Mouse (Mus musculus) layer of hippocampus, adult 9-11 months (tissue): ENCODE data around the gene Sapcd1.
"Not testable (repeated sequence)": the region's sequence is repeated elsewhere in the genome, so short reads cannot be mapped to it uniquely, and the experiment has no call there.

Source experiments
- DNase-seq: peaks from one replicate; pipeline ENCODE4 v3.0.0; 2022

The Sapcd1 gene

GRCm38 (mm10) chr17:35051156-35052086 lies 23.6 kb upstream of the Sapcd1 start:
- DNase-seq, result peak; percentile 77

DNA sequence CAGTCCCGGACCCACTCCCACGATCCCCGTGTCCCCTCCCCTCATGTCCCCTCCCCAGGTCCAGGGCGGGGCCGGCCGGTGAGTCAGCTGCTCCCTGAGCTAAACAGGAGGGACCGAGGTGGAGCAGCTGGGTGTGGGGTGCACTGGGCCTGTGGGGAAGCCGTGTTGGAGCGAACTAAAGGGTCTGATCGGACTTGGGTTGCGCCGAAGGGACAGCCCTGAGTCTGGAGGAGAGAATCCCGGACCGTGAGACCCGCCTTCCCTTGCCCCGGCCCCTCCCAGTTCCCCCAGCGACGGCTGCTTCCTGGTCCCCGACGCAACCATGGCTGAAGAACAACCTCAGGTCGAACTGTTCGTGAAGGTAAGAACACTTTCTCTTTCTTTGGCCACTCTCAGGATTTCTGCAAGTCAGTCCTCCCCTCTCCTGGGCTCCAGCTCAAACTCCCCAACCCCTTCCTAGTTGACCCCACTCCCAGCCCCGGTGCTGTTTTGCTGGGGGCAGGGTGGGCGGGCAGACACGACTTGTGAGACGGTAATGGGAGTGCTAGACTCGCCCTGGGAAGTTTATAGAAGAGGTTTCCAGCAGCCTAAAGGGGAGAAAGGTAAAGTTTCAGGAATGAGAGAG lies 22.4 kb upstream of the Sapcd1 start:
- peak; percentile 57 for DNase-seq

DNA sequence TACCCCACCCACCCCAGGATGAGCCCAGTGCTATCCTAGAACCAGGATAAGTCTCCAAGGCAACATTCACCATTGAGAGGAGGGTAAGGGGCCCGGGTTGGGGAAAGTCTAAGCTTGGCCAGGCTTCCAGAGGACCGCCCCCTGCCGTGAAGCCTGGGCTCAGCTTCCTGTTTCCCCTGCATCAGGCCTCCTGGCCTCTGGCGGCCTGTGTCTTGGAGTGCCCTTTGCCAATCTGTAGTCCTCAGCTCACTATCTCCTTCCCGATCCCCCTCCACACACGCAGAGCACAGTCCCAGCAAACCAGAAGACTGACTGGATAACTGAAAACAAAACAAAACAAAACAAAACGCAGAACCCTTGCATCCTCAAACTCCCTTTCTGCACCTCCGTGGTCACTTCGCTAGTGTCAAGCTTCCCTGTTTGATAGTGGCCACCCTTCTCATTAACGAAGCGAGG lies 21.8 kb upstream of the Sapcd1 start, which contains the start of gene Clic1:
Gene Clic1 (plus strand): TSS at position 406 of the 456 bp plus-strand sequence.
- DNase-seq, result no peak

DNA sequence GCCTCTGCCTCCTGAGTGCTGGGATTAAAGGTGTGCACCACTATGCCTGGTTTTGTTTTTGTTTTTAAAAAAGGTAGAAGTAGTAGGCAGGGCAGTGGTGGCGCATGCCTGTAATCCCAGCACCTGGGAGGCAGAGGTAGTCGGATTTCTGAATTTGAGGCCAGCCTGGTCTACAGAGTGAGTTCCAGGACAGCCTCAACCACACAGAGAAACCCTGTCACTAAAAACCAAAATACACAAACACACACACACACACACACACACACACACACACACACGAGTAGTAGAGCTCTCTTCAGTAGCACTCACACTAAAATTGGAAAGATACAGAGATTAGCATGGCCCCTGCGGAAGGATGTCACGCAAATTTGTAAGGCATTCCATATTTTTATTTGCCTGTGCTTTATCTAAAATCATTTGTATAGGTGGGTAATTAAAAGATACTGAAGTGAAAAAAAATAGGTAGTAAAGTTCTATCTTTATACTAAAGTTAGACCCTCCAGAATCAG lies 21.2 kb upstream of the Sapcd1 start:
- DNase-seq, result no peak

DNA sequence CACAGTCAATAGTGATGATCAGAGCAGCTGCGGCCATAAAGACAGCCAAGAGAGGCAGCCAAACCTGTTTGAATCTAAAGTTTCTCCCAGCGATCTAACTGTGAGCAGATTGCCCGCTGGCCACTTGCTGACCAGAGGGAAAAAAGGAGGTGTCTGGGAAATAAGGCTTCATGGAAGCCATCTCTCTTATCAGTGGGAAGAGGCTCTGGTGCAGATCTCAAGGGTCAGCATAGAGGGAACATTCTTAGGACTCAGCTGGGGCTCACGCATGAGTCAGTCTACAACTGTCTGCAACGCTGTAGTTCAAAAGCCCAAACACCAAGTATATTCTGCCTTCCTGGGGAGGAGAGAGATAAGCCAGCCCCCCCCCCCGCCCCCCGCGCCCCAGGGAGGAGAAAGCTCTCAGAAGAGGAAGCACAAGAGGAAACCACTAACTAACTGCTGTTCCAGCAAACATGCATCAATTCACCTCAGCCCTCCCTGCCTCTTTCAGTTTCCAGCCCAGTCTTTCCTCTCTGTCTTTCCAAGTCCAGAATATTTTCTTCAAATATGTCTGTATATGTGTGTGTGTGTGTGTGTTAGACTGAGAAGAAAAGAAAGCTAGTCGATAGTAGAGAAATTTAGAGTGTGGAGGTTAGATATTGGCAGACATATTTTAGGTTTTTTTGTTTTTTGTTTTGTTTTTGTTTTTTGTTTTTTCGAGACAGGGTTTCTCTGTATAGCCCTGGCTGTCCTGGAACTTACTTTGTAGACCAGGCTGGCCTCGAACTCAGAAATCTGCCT lies 20.5 kb upstream of the Sapcd1 start:
- DNase-seq, result no peak

- no peak for DNase-seq
Observed at GRCm38 (mm10) chr17:35047688-35048087, 19.9 kb upstream of the Sapcd1 start.

- peak; percentile 97 for DNase-seq
Observed at GRCm38 (mm10) chr17:35046681-35047455, 19.1 kb upstream of the Sapcd1 start, which contains the start of gene Msh5. TSS of gene Msh5 (minus strand) at chr17:35046745.

GRCm38 (mm10) chr17:35045807-35046680 lies 18.2 kb upstream of the Sapcd1 start:
- no peak for DNase-seq

DNA sequence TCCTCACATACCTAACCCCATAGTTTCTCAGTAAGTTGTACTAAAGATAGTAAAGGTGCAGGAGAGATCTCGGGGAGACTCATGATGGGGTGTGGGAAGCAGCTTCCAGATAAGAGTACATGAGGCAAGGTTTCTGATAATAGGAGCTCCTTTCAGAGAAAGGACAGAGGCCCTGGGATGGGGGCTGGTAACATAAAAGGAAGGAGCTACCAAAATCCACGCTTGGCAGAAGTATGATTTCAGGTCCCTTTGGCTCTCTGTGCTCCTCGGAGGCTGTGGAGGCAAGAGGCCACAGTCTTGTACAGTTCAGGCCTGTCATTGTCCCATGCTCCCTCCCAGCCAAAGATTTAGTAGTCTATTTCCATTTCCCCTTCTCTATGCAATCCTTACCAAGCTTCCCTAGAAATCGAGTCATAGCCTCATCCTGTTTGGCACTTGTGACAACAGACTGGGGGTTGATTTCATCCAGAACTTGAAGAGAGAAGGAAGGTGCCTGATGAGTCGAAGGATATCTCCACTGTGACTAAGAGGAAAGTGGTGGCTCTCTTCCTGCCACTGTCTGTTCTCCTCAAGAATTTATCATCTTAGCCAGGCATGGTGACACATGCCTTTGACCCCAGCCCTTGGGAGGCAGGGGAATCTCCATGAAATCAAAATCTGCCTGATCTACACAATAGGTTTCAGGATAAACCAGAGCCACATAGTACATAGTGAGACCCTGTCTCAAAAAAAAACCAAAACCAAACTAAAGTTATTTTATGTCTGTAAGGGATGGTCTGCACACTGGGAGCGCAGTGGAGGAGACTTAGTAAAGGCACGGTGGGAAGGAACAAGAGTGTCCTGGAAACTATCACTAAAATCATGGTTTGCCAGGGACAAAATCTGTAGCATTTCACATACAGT lies 17.3 kb upstream of the Sapcd1 start:
- DNase-seq, result no peak

DNA sequence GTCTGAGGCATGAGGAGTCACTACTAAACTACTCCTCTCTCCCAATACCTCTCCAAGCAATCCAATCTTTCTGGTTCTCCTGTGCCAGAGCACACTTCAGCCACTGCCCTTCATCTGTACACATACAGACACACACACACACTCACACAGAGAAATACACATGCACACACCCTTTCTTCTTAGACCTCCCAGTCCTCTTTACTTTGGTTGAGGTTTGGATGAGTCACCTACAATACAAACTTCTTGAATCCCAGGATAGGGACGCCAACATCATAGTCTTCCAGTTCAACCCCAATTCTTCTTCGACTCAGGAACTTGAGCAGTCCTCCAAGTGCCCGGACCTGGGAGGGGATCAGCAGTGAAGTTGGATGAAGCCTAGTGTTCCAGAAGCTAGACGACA lies 16.0 kb upstream of the Sapcd1 start:
- DNase-seq, result no peak

- peak; percentile 71 for DNase-seq
Observed at GRCm38 (mm10) chr17:35039121-35039873, 11.5 kb upstream of the Sapcd1 start.

DNA sequence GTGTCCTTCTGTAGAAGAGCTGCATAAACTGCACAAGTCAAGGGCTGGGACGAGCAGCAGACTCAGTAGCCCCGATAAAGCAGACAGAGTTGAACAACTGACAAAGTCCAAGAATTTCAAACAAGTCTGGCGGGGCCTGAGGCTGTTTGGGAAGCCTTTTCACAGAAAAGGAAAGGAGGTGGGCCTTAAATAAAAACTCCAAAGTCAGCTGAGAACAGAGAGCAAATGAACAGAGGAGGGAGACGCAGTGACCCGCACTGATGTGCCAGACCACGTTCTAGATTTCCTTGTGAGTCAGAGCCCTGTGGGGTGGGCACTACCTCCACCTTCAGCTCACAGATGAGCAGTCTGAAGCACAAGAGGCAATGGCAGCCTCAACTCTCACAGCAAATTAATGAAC lies 7.1 kb upstream of the Sapcd1 start:
- no peak for DNase-seq

GRCm38 (mm10) chr17:35033703-35034102 lies 5.9 kb upstream of the Sapcd1 start:
- not testable (repeated sequence) for DNase-seq

- DNase-seq, result no peak
Observed at GRCm38 (mm10) chr17:35032323-35032870, 4.6 kb upstream of the Sapcd1 start.

DNA sequence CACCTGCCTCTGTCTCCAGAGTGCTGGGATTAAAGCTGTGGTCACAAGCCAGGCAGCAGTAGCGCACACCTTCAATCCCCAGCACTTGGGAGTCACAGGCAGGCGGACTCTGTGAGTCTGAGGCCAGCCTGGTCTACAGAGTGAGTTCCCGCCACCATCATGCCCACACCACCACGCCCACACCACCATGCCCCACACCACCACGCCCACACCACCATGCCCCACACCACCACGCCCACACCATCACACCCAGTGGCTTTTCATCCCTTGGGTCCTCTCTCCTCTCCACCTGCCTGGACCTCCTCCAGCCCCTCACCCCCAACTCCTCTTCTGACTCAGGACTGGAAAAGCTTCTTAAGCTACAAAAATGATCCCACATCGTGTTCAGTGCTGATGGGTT lies 4.1 kb upstream of the Sapcd1 start:
- no peak for DNase-seq

- no peak for DNase-seq
Observed at GRCm38 (mm10) chr17:35031272-35031671, 3.5 kb upstream of the Sapcd1 start.

DNA sequence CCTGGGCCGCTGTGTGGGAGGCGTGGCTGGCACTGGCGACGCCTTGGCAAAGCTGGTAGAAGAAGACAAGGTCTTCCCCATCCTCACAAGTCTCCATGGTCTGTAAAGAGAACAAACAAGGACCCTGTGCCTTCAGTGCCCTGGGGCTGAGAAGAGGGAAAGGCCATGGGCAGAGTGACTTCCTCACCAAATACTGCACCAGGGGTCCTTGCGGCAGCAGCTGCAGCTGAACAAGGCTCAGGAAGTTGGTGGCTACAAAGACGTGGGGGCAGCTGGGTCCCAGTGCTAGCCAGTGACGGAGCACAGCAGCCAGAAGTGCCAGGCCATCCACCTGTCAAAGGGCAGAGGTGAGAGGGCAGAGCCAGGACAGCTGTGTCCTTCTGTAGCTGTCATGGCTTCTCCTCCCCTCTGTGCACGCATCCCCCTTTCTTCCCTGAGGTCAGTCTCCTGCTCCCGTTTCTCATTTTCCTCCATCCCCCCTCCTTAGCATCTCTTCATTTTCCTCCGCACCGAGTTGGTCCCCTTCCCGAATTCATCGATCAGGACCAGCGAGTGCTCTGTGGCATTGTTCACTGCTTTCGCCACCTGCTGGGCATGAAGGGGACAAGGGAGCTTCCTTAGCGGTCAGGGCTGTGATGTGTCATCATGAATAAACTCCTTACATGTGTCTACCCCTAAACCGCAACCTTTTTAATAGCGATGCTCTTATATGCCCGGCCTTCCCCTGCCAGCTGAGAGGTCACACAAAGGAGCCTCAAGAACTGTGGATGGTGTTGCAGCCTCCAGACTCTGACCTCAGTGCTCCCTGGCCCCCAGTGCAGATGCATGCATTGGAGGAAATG lies 2.1 kb upstream of the Sapcd1 start:
- no peak for DNase-seq

DNA sequence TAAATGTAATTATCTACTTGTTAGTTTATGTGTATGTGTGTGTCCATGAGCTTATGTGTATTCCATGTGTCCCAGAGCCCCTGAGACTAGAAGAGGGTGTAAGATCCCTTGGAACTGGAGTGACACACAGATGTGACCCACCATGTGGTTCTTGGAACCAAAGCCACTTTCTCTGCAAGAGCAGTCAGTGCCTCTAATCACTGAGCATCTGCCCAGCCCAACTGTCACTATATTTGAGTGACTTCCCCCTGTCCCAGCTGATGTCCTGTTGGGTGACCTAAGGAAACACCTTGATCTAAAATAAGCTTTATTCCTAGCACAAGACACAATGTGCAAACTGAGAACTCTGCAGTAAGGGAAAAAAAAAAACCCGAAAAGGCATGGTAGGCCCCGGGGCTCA lies 499 bp upstream of the Sapcd1 start:
- DNase-seq, result no peak
